Mouse (Mus musculus): ENCODE results near the gene Pea15a.

Pea15a gene

DNA sequence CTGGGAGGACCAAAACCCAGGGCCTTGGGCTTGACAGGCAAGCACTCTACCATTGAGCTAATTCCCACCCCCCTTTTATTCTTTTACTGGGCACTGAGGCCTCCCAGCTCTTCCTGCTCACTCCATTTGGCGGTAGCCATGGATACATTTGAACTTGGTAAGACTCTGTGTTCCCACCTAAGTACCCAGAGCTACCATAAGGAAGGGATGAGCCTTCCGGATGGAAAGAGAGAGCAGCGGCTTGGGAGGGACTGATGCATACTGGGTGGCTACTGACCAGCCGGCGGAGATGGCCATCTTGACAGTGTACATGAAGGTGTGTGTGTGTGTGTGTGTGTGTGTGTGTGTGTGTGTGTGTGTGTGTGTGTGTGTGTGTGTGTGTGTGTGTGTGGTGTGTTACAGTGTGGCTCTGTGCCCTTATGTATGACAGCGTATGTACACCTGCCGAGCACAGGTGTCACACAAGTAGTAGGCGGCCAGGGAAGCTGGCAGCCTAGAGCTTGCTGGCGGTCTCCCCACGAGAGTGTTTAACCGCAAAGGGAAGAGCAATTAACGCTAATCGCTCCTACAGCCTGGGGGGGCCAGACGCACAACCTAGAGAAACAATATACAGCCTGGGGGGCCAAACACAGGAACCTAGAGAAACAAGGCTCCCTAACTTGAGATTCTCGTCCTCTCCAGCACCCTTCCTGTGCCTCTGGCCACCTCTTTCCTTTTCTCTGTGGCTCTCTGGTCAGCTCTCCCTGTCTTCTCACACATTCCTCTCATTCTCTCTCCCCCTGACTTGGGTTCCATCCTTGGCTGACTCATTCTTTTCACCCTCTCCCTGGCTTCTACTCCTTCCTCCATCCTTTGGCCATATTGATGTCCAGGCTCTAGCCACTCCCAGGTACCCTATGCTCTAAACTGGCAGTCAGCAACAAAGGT lies 1.5 kb downstream of the Pea15a start:
- no peak for DNase-seq (ENCODE audit: extremely low read depth, low read depth, low spot score)

DNA sequence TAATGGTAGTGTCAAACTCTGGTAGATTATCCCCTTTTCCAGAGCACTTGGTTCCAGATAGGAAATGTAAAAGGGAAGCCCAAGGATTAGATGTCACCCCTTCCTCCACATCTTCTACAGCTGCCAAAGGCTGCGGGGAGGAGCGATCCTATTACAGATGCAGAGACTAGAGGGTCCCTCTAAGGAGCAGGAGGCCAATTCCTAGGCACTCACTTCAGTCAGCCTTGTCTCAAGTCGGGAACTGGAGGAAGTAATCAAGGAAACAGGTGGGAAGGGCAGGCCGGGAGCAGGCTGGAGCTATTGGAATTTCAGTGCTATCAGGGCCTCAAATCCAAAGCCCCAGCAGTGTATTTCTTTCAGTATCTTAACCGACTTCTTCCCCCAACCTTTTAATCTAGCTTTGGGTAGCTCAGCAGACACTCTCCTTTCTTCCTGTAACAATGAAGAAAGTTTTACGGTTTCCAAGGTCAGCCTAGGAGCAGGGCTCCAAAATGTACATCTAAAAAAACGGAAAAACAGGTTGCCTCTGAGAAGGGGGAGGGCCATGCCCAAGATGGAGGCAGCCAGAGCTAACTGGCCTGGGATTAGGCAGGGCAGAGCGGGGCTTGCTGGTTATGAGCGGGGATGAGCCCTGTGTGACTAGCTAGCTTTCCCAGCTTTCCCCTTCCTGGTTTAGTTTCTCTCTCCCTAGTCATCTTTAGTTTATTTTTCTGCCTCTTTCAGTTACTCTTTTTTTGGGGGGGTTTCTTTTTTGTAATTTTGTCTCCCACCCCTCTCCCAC lies 2.4 kb downstream of the Pea15a start:
- DNase-seq (ENCODE audit: extremely low read depth, low read depth, low spot score) = no peak

DNA sequence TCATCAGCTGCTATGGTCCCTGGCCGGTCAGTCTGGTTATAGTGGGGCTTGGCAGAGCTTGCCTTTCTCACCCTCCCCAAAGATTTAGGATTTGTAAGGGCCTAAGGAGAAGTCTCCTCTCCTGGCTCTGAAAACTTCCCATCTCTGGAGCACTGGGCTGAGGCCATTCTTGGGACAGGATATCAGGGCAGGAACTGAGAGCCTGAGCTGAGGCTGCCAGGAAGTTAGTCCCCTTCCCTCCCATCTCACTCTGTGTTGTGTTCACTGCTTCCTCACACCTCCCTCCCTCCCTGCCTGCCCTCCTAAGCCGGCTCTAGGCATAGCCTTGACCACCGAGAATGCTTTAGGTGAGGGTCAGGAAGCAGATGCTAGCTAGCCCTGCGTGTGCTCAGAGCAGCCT lies 3.0 kb downstream of the Pea15a start:
- no peak for DNase-seq (ENCODE audit: extremely low read depth, low read depth, low spot score)

DNA sequence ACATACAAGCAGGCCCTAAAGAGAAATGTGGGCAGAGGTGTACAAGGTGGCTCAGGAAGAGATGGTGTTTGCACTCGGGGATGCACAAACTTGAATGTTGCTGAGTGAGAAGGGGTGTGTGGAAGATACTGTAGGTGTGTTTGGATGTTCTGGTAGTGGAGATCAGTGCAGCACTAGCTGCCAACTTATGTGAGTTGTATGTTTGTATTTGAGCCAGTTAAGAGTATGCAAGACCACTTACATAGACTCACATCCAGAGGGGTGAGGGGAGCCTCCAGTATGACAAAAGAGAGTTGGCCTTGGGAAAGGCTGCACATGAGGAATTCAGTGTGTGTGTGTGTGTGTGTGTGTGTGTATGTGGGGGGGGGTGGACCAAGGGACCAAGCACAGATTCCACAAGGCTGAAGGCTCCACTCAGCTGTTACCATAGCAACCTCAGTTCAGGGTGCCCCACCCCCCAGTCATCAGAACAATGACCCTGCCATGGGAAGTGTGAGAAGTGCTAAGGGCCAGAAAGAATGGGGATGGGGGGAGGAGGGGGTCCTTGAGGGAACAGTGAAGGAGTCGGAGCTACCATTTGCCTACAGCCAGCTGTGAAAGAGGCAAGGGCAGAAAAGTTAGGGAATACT lies 3.6 kb downstream of the Pea15a start:
- DNase-seq (ENCODE audit: extremely low read depth, low read depth, low spot score) = no peak

DNA sequence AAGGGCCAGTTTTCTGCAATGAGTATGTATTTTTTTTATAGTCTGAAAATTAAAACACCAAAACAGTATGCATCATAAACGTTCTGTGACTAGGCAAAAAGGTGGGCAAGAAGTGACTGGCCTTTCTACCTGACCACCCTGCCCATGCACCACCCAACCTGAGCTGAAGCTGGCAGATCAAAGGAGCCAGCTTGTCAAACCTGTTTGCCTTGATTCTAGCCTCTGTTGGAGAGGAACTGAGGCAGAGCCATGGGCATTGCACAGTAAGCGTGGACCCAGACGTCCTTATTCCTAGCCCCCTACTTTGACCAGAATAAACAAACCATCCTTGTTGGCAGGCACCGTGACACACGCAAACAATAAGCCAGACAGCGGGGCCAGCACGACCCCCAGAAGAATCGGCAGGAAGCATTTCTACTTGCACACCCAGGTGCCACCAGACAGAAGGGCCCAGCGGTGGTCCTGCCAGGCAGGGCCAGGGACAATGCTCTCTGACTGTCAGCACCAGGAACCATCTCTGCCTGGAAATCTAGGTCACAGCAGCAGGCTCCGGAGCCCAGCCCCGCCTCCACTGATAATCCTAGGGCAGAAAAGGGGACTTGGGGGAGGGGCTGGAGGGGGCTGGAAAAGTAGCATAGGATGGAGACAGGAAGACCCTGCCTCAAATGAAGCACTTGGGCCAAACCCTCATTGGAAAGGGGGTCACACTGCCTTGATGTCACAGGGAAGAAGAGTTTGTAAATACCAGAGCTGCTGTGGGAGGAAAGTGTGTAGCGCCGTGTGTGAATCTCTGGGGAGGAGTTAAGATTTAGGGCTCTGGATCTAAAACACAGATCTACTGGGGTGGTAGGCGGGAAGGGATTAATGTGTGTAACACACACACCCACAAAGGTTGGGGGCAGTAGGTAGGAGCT lies 4.4 kb downstream of the Pea15a start:
- DNase-seq (ENCODE audit: extremely low read depth, low read depth, low spot score) = no peak

DNA sequence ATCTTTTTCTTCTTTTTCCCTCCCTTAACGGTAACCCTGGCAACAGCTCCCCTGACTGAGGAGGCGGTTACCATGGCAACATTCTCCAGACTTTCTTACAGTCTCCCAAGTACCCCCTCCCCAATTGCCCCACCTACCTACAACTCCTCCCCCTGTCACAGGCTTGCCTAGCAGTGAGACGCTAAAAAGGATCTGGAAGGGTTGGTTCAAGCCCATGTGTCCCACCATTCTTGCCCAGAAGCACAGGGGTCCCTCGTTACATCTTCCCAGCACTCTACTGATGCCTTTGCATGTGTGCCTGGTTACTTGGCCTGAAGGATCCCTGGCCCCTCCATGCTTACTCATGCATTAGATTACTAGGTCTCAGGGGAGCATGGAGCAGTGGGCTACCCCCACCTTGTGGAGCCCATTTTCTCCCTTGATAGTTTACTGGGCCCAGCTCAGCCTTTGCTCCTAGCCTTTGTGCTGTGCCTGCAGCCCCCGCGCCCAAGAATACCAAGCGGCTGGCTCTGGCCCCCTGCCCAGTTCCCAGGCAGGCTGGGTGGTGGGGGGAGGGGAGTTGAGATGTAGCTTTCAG lies 5.6 kb downstream of the Pea15a start:
- DNase-seq (ENCODE audit: extremely low read depth, low read depth, low spot score) = no peak

DNA sequence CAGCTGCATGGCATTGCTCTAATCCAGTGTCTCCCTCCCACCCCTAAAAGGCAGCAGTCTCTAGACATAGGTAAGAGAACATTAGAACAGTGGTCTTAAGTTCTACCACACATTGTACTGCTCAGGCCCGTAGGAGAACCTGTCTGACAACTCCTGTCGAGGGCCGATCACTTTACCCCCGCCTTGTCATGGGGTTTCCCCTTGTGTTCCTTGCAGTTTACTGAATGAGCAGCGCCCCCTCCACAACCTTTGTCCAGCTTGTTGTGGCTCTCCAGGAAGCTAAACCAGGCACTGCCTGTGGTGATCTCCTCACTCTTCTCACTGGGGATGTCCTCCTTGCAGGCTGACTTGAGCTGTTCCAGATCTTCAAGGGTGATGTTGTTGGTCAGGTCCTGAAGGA lies 6.4 kb downstream of the Pea15a start:
- DNase-seq (ENCODE audit: extremely low read depth, low read depth, low spot score) = no peak

DNA sequence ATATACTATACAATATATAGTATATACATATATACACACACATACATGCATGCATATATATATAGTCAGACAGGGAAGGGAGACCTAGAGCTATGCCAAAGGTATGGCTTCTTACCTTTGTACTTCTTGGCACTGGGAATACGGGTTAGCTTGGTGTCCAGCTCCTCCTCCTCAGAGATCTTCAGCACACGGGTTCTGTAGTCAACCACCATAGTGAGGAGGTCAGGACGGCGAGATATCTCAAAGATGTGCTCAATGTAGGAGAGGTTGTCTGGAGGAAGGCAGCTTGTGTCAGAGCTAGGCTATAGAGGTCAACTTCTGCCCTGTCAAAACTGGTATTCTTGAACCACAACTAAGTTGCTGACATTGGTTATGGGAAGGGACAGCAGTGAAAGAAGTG lies 7.6 kb downstream of the Pea15a start:
- DNase-seq (ENCODE audit: extremely low read depth, low read depth, low spot score) = no peak

DNA sequence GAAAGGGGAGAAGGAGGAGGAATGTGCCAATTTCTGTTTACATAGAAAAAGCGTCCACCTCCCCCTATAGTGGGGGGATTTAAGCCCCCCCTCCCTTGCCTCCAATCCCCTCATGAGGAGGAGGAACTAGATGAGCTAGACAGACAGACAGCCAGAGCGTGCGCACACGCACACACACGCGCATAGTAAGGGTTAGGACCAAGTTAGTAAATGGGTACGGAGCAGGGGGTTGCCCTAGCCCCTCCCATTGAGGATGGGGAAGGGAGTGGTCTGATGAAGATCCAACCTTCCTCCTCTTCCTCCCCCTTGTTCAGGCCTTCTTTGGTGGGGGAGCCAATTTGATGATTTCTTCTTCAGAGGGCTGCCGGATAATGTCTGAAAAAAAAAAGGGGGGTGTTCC lies 8.3 kb downstream of the Pea15a start:
- no peak for DNase-seq (ENCODE audit: extremely low read depth, low read depth, low spot score)

DNA sequence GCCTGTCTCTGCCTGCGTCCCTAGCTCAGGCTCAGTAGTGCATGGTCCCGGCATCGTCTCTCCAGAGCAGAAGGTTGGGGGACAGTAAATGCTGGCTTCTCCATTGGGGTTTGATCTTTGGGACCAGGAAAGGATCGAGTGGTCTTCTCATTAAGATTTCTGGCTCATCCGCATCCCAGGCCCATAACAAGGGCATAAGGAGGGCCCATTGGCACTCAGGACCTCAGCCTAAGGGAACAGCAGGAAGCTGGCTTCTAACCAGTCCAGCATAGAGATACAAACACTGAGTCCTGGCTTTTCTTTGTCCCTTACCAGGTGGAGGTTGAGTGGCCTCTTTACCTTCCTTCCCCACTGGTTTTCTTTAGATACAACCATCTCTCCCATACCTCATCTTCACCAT lies 8.8 kb downstream of the Pea15a start:
- no peak for DNase-seq (ENCODE audit: extremely low read depth, low read depth, low spot score)

DNA sequence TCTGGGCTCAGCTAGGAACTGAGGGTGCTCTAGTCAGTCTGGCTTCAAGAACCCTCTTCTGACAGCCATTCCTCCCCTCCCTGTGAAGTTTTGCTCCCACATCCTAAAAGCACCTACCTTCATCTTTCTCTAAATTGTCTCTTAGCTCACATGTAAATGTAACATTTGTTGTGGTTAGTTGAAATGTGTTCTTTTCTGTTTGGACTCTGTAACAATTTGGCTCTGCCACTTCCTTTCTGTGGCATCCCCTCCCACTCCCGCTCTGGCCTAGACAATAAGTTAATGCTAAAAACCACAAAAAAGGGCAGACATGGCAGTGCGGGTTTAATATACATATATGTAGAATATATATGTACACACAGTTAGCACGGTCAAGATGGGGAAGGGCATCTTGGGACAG lies 9.5 kb downstream of the Pea15a start:
- no peak for DNase-seq (ENCODE audit: extremely low read depth, low read depth, low spot score)

DNA sequence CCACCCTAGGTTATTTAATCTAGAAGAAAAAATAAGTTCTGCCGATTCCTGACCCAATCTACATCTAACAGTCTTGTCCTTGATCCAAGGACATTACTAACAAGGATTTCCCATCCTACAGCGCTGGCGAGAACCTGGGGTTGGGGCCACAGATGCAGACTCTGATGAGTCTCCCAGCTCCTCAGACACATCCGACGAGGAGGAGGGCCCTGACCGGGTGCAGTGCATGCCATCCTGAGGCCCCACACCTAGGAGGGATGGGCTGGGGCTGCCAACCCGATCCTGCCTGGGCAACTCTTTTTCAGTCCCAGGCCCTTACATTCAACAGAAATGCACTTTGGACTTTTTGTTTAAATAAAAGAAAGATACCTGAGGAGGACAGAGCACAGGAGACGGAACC lies 12.2 kb downstream of the Pea15a start:
- no peak for DNase-seq (ENCODE audit: extremely low read depth, low read depth, low spot score)

DNA sequence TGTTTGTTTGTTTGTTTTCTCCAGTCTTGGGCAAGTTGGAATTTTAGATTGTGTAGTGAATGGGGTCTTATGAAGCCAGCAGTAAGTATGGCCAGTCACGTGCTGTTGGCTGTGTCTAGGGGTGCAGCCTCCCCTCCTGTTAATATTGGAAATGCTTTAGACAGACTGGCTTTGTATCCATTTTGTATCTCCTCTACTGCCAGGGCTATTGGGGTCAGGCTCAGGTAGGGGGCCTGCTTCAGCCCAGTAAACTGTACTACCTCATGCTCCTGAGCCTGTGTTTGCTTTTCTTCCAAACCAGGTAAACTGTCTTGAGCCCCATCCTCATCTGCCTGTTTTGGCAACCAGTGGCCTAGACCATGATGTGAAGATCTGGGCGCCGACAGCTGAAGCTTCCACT lies 14.4 kb downstream of the Pea15a start:
- DNase-seq (ENCODE audit: extremely low read depth, low read depth, low spot score) = no peak

DNA sequence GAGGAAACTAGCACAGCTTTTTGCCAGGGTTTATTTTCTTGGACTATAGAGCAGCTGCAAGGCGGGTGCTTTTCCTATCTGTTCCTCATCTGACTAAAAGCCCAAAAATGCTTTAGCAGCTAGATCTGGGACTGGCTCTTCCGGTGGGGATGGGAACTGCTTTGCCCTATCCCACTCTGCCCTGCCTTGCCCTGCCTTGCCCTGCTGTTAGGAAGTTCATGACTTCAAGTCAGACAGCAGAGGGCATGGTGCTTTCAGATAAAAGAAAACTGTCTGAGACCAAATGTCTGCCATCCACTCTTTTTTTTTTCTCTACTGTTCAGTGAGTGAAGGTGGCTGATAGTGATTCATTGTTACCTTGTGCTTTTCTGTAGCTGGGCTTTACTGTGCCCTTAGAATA lies 15.0 kb downstream of the Pea15a start:
- no peak for DNase-seq (ENCODE audit: extremely low read depth, low read depth, low spot score)

DNA sequence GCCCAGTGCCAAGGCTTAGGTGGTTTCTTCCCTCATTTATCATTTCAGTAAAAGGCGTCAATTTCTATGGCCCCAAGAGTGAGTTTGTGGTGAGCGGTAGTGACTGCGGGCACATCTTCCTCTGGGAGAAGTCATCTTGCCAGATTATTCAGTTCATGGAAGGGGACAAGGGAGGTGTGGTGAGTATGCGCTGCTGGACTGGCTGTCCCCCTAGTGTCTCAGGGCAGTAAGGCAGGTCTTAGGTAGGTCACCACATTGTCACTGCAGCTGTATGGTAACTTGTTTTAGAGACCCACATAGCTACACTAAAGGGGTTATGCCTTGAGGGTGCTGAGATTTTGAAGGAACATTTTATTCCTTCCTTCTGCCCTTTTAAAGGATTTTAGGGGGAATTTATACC lies 17.7 kb downstream of the Pea15a start:
- no peak for DNase-seq (ENCODE audit: extremely low read depth, low read depth, low spot score)

DNA sequence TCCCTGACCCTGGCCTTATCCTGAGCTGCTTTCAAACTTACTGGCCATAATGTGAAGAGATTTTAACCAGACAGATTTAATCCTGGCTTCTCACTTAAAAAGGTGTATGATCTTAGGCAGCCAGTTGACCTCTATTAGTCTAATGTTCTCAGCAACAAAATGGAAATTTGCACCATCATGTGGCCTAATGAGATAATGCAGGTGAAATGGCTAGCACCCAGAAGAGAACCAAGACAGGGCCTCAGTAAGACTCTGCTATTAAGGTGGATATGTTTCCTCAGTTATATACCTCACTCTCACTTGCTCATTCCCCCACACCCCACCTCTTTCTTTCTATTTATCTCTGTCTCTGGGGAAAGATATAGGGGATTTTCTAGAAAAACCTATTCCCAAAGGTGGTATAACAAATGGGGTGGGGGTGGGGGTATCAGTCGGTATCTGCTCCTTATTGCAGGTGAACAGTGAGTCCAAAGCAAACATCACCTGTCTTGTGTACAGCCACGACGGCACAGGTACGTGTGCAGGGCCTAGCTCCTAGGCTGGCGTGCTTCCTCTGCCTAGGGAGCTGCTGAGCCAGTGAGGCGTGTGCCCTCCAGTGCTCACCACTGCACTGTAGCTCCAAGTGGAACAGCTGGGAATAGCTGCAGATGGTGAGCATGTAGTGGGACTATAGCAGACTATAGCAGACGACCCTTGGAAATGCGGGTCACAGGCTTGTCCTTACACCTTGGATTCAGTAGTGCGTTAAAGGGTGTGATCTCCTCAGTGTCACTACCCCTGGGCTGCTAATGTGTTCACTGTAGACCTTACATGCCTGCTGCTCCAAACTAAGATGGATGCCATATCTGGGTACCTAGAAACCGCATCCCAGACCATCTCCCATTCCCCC lies 20.0 kb downstream of the Pea15a start:
- DNase-seq (ENCODE audit: extremely low read depth, low read depth, low spot score) = no peak

DNA sequence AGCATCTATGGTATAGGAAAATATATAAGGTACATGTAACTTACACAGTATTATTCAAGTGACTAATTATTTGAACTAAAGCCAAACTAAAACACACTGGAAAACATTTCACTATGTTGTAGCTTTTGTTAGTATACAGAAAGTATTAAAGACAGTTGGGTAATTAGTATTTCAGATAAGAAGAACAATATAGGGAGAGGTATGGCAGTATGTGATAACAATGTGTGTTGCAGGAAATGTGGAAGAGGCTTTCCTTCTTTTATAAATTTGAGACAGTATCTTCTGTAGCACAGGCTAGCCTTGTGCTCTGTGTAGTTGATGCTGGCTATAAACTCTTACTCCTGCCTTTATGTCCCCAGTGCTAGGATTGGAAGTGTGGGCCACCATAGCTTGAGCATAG lies 22.7 kb downstream of the Pea15a start:
- no peak for DNase-seq (ENCODE audit: extremely low read depth, low read depth, low spot score)

DNA sequence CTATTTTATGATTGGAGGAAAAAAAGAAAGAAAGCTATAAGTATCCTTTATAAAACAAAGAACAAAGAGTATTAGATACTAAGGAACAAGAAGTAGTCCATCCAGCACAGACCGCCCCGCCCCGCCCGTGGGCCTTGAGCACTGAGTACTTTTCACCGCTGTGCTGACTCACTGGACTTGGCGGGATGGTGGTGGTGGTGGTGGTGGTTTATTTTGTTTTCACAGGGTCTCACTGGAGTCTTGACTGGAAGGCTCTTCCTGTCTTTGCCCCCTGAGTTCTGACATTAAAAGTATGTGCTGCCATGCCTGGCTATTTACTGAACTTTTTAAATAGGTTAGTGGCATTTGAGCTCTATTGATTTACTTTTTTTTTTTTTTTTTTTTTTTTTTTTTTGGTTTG lies 23.5 kb downstream of the Pea15a start:
- no peak for DNase-seq (ENCODE audit: extremely low read depth, low read depth, low spot score)

DNA sequence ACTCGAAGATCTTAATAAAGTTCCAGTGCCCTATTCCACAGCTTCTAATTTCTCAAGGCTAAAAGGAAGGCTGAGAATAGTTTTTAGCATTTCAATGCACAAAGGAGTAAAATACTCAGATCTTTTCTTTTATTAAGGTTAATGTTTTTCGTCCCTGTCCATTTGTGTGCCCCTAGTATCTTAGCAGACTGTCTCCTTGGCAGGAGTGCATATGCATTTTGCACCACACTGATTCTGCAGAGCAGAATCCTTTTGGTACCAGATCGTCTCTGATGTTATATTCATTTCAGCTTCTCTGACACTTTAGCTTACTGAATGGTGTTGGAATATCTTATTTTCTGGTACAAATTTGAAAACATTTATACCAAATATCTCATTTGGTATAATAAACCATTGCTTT lies 24.8 kb downstream of the Pea15a start:
- no peak for DNase-seq (ENCODE audit: extremely low read depth, low read depth, low spot score)
